Mouse (Mus musculus): ENCODE data around the gene Arhgap15. TPM values are rescaled to one million over a fixed set of nuclear protein-coding genes. Genes with fewer than 3 reads are reported as not detected.

Gene Arhgap15
- total and polyA plus RNA-seq, 3 experiments, result 1.5 to 2.8 TPM; not detected in 1

- no peaks in the 10 kb centered on the region for H3K79me2 ChIP-seq (ENCODE audit: control insufficient read depth, insufficient read depth, low read length, poor library complexity)
- no peak overlapping the region for H3K27ac ChIP-seq (ENCODE audit: control insufficient read depth, low read depth, low read length)
- H3K9me3 ChIP-seq (replicated peaks; ENCODE audit: insufficient read depth, low read length), result no peaks in the 10 kb centered on the region
- no peak overlapping the region for H3K9ac ChIP-seq (ENCODE audit: control insufficient read depth, low read depth, low read length, poor library complexity, severe bottlenecking)
- no peaks in the 10 kb centered on the region for H3K36me3 ChIP-seq (ENCODE audit: control insufficient read depth in 1 of 2, insufficient read depth in 2 of 2, low read length in 2 of 2)
- H3K4me3 ChIP-seq (ENCODE audit: control insufficient read depth in 1 of 2, insufficient read depth in 1 of 2, low read depth in 2 of 2, low read length in 2 of 2), result no peak overlapping the region
- no peaks in the 10 kb centered on the region for H3K4me1 ChIP-seq (ENCODE audit: control insufficient read depth in 1 of 2, insufficient read depth in 2 of 2, low read length in 2 of 2)
- DNase-seq (ENCODE audit: low read depth, low spot score), result no peak
- H3K27me3 ChIP-seq (ENCODE audit: control insufficient read depth in 1 of 2, insufficient read depth in 2 of 2, low read length in 2 of 2), result no peaks in the 10 kb centered on the region
- TF ChIP-seq TBP (IDR thresholded peaks at IDR 0.05; ENCODE audit: low read depth, low read length), result no peak
- no peak for TF ChIP-seq ZNF384 (IDR thresholded peaks at IDR 0.05; ENCODE audit: low read depth, low read length)
- TF ChIP-seq MYB (IDR thresholded peaks at IDR 0.05; ENCODE audit: low read depth, low read length), result no peak
- no peak for TF ChIP-seq SIN3A (IDR thresholded peaks at IDR 0.05; ENCODE audit: low read length)
- TF ChIP-seq MAZ (IDR thresholded peaks at IDR 0.05; ENCODE audit: low read depth, low read length), result no peak
These were observed 631.6 kb downstream of the Arhgap15 start for GRCm38 (mm10) chr2:44380225-44380624.

GRCm38 (mm10) chr2:44384541-44384940 is 635.9 kb downstream of the Arhgap15 start:
- Histone ChIP-seq H3K27me3 (ENCODE audit: control insufficient read depth in 1 of 2, insufficient read depth in 2 of 2, low read length in 2 of 2) (no peaks in the 10 kb centered on the region), H3K9me3 (replicated peaks; ENCODE audit: insufficient read depth, low read length) (no peaks in the 10 kb centered on the region), H3K79me2 (ENCODE audit: control insufficient read depth, insufficient read depth, low read length, poor library complexity) (no peaks in the 10 kb centered on the region), H3K36me3 (ENCODE audit: control insufficient read depth in 1 of 2, insufficient read depth in 2 of 2, low read length in 2 of 2) (peaks cover 0 to 2% of the 10 kb centered on the region in 2 experiments; a peak in 2 of 4 replicates), H3K4me3 (ENCODE audit: control insufficient read depth in 1 of 2, insufficient read depth in 1 of 2, low read depth in 2 of 2, low read length in 2 of 2) (no peak overlapping the region), H3K9ac (ENCODE audit: control insufficient read depth, low read depth, low read length, poor library complexity, severe bottlenecking) (no peak overlapping the region), H3K4me1 (ENCODE audit: control insufficient read depth in 1 of 2, insufficient read depth in 2 of 2, low read length in 2 of 2) (peaks cover 0 to 2% of the 10 kb centered on the region in 2 experiments; a peak in 1 of 4 replicates), H3K27ac (ENCODE audit: control insufficient read depth, low read depth, low read length) (no peak overlapping the region)
- TF ChIP-seq E2F4 (IDR thresholded peaks at IDR 0.05; ENCODE audit: borderline replicate concordance, low read depth, low read length) (no peak), POLR2AphosphoS2 (IDR thresholded peaks at IDR 0.05; ENCODE audit: low read length) (no peak), JUND (IDR thresholded peaks at IDR 0.05; ENCODE audit: low read depth, low read length) (no peak), ETS1 (IDR thresholded peaks at IDR 0.05; ENCODE audit: low read depth, low read length) (no peak), NRF1 (IDR thresholded peaks at IDR 0.05; ENCODE audit: insufficient read depth, low read depth, low read length, poor library complexity, severe bottlenecking) (no peak), TAL1 (IDR thresholded peaks at IDR 0.05; ENCODE audit: low read length) (no peak), POLR2A (IDR thresholded peaks at IDR 0.05; ENCODE audit: control insufficient read depth in 1 of 2, insufficient read depth in 1 of 2, low read depth in 1 of 2, low read length in 2 of 2, poor library complexity in 1 of 2) (no peak)
- DNase-seq (ENCODE audit: low read depth, low spot score), result no peak

GRCm38 (mm10) chr2:44389556-44389955 is 640.9 kb downstream of the Arhgap15 start:
- H3K4me1 ChIP-seq (ENCODE audit: control insufficient read depth in 1 of 2, insufficient read depth in 2 of 2, low read length in 2 of 2), result peaks cover 0 to 2% of the 10 kb centered on the region in 2 experiments; a peak in 1 of 4 replicates
- TF ChIP-seq GATA1 (IDR thresholded peaks at IDR 0.05; ENCODE audit: low read depth, low read length) (no peak), POLR2A (IDR thresholded peaks at IDR 0.05; ENCODE audit: control insufficient read depth in 1 of 2, insufficient read depth in 1 of 2, low read depth in 1 of 2, low read length in 2 of 2, poor library complexity in 1 of 2) (no peak), ZC3H11A (IDR thresholded peaks at IDR 0.05; ENCODE audit: low read depth, low read length) (no peak), MEF2A (IDR thresholded peaks at IDR 0.05; ENCODE audit: extremely low read depth, insufficient replicate concordance, low read depth, low read length, poor library complexity, severe bottlenecking) (no peak), CTCF (IDR thresholded peaks at IDR 0.05 in 2 of 3, conservative IDR thresholded peaks at IDR 0.05 in 1 of 3; ENCODE audit: control insufficient read depth in 1 of 3, insufficient read depth in 1 of 3, low read depth in 2 of 3, low read length in 3 of 3, poor library complexity in 1 of 3, severe bottlenecking in 1 of 3) (no peak), BHLHE40 (IDR thresholded peaks at IDR 0.05; ENCODE audit: borderline replicate concordance, low read depth, low read length) (no peak), JUND (IDR thresholded peaks at IDR 0.05; ENCODE audit: low read depth, low read length) (no peak), USF1 (IDR thresholded peaks at IDR 0.05; ENCODE audit: low read depth, low read length) (no peak), NELFE (IDR thresholded peaks at IDR 0.05; ENCODE audit: low read depth, low read length) (no peak), RAD21 (IDR thresholded peaks at IDR 0.05; ENCODE audit: low read depth, low read length) (no peak), MAFK (IDR thresholded peaks at IDR 0.05; ENCODE audit: borderline replicate concordance, low read depth, low read length) (no peak), TBP (IDR thresholded peaks at IDR 0.05; ENCODE audit: low read depth, low read length) (no peak), GABPA (IDR thresholded peaks at IDR 0.05; ENCODE audit: low read depth, low read length) (no peak), ELF1 (IDR thresholded peaks at IDR 0.05; ENCODE audit: low read depth, low read length) (no peak), EP300 (IDR thresholded peaks at IDR 0.05; ENCODE audit: low read depth in 1 of 2, low read length in 2 of 2) (no peak)
- H3K36me3 ChIP-seq (ENCODE audit: control insufficient read depth in 1 of 2, insufficient read depth in 2 of 2, low read length in 2 of 2), result peaks cover 0 to 4% of the 10 kb centered on the region in 2 experiments; a peak in 2 of 4 replicates
- H3K27ac ChIP-seq (ENCODE audit: control insufficient read depth, low read depth, low read length), result no peak overlapping the region
- H3K9me3 ChIP-seq (replicated peaks; ENCODE audit: insufficient read depth, low read length), result no peaks in the 10 kb centered on the region
- no peak overlapping the region for H3K9ac ChIP-seq (ENCODE audit: control insufficient read depth, low read depth, low read length, poor library complexity, severe bottlenecking)
- H3K27me3 ChIP-seq (ENCODE audit: control insufficient read depth in 1 of 2, insufficient read depth in 2 of 2, low read length in 2 of 2), result no peaks in the 10 kb centered on the region
- no peak overlapping the region for H3K4me3 ChIP-seq (ENCODE audit: control insufficient read depth in 1 of 2, insufficient read depth in 1 of 2, low read depth in 2 of 2, low read length in 2 of 2)
- DNase-seq (ENCODE audit: low read depth, low spot score), result no peak
- H3K79me2 ChIP-seq (ENCODE audit: control insufficient read depth, insufficient read depth, low read length, poor library complexity), result no peaks in the 10 kb centered on the region
